Mouse (Mus musculus): ENCODE results near the gene Lztr1. TPM values are rescaled to one million over a fixed set of nuclear protein-coding genes. Genes with fewer than 3 reads are reported as not detected.

Gene Lztr1
- 46.1 and 46.6 TPM in 2 replicates for polyA plus RNA-seq (2011; ENCODE audit: insufficient read depth, insufficient read length, low read depth, missing spikeins)

- no peaks in the 10 kb centered on the region for H3K4me1 ChIP-seq (ENCODE audit: control insufficient read depth, insufficient read depth, low read length)
- no peak for TF ChIP-seq CTCF (IDR thresholded peaks at IDR 0.05; ENCODE audit: low read depth, low read length)
- no peak for TF ChIP-seq EP300 (IDR thresholded peaks at IDR 0.05; ENCODE audit: insufficient read depth, low read depth, low read length)
- no peak for TF ChIP-seq POLR2A (IDR thresholded peaks at IDR 0.05; ENCODE audit: insufficient read depth, low read length)
- H3K27me3 ChIP-seq (ENCODE audit: control insufficient read depth, insufficient read depth, low read length, poor library complexity, severe bottlenecking), result no peaks in the 10 kb centered on the region
- H3K36me3 ChIP-seq (ENCODE audit: control insufficient read depth, insufficient read depth, low read length, poor library complexity, severe bottlenecking), result no peaks in the 10 kb centered on the region
- peak within 1 kb of the TSS; percentile 96 for H3K4me3 ChIP-seq (ENCODE audit: low read depth, low read length)
- H3K9me3 ChIP-seq (replicated peaks; ENCODE audit: control insufficient read depth, insufficient read depth, low read length, poor library complexity, severe bottlenecking), result no peaks in the 10 kb centered on the region
- H3K9ac ChIP-seq (ENCODE audit: low read depth, poor library complexity, severe bottlenecking), result peak within 1 kb of the TSS; percentile 62
- peak within 1 kb of the TSS; percentile 76 for H3K27ac ChIP-seq (ENCODE audit: insufficient read depth, low read length)
Measured at GRCm38 (mm10) chr16:17508546-17509239, at the start of gene Lztr1. Gene Lztr1 (plus strand): TSS chr16:17508688.

- TF ChIP-seq CTCF (IDR thresholded peaks at IDR 0.05; ENCODE audit: low read depth, low read length) (no peak), EP300 (IDR thresholded peaks at IDR 0.05; ENCODE audit: insufficient read depth, low read depth, low read length) (no peak), POLR2A (IDR thresholded peaks at IDR 0.05; ENCODE audit: insufficient read depth, low read length) (no peak)
- H3K9me3 ChIP-seq (replicated peaks; ENCODE audit: control insufficient read depth, insufficient read depth, low read length, poor library complexity, severe bottlenecking), result no peaks in the 10 kb centered on the region
- H3K4me1 ChIP-seq (ENCODE audit: control insufficient read depth, insufficient read depth, low read length), result no peaks in the 10 kb centered on the region
- H3K27me3 ChIP-seq (ENCODE audit: control insufficient read depth, insufficient read depth, low read length, poor library complexity, severe bottlenecking), result no peaks in the 10 kb centered on the region
- H3K36me3 ChIP-seq (ENCODE audit: control insufficient read depth, insufficient read depth, low read length, poor library complexity, severe bottlenecking), result peaks cover 29% of the 10 kb centered on the region
- no peak overlapping the region for H3K4me3 ChIP-seq (ENCODE audit: low read depth, low read length)
- H3K27ac ChIP-seq (ENCODE audit: insufficient read depth, low read length), result no peak overlapping the region
- no peak overlapping the region for H3K9ac ChIP-seq (ENCODE audit: low read depth, poor library complexity, severe bottlenecking)
Measured at GRCm38 (mm10) chr16:17460254-17460653, 48.2 kb upstream of the Lztr1 start.

- Histone ChIP-seq H3K4me1 (ENCODE audit: control insufficient read depth, insufficient read depth, low read length) (no peaks in the 10 kb centered on the region), H3K9ac (ENCODE audit: low read depth, poor library complexity, severe bottlenecking) (no peak overlapping the region), H3K27ac (ENCODE audit: insufficient read depth, low read length) (no peak overlapping the region), H3K27me3 (ENCODE audit: control insufficient read depth, insufficient read depth, low read length, poor library complexity, severe bottlenecking) (no peaks in the 10 kb centered on the region), H3K36me3 (ENCODE audit: control insufficient read depth, insufficient read depth, low read length, poor library complexity, severe bottlenecking) (peaks cover 24% of the 10 kb centered on the region), H3K4me3 (ENCODE audit: low read depth, low read length) (no peak overlapping the region), H3K9me3 (replicated peaks; ENCODE audit: control insufficient read depth, insufficient read depth, low read length, poor library complexity, severe bottlenecking) (no peaks in the 10 kb centered on the region)
- no peak for TF ChIP-seq POLR2A (IDR thresholded peaks at IDR 0.05; ENCODE audit: insufficient read depth, low read length)
- TF ChIP-seq EP300 (IDR thresholded peaks at IDR 0.05; ENCODE audit: insufficient read depth, low read depth, low read length), result no peak
- TF ChIP-seq CTCF (IDR thresholded peaks at IDR 0.05; ENCODE audit: low read depth, low read length), result no peak
Measured at GRCm38 (mm10) chr16:17461596-17461995, 46.9 kb upstream of the Lztr1 start.

- Histone ChIP-seq H3K27me3 (ENCODE audit: control insufficient read depth, insufficient read depth, low read length, poor library complexity, severe bottlenecking) (no peaks in the 10 kb centered on the region), H3K9me3 (replicated peaks; ENCODE audit: control insufficient read depth, insufficient read depth, low read length, poor library complexity, severe bottlenecking) (no peaks in the 10 kb centered on the region), H3K9ac (ENCODE audit: low read depth, poor library complexity, severe bottlenecking) (no peak overlapping the region), H3K27ac (ENCODE audit: insufficient read depth, low read length) (no peak overlapping the region), H3K4me3 (ENCODE audit: low read depth, low read length) (no peak overlapping the region), H3K4me1 (ENCODE audit: control insufficient read depth, insufficient read depth, low read length) (no peaks in the 10 kb centered on the region), H3K36me3 (ENCODE audit: control insufficient read depth, insufficient read depth, low read length, poor library complexity, severe bottlenecking) (peaks cover 20% of the 10 kb centered on the region)
- TF ChIP-seq POLR2A (IDR thresholded peaks at IDR 0.05; ENCODE audit: insufficient read depth, low read length), result no peak
- no peak for TF ChIP-seq EP300 (IDR thresholded peaks at IDR 0.05; ENCODE audit: insufficient read depth, low read depth, low read length)
- no peak for TF ChIP-seq CTCF (IDR thresholded peaks at IDR 0.05; ENCODE audit: low read depth, low read length)
Measured at GRCm38 (mm10) chr16:17463184-17463583, 45.3 kb upstream of the Lztr1 start.

GRCm38 (mm10) chr16:17466875-17467663, 41.4 kb upstream of the Lztr1 start:
- H3K4me1 ChIP-seq (ENCODE audit: control insufficient read depth, insufficient read depth, low read length), result no peaks in the 10 kb centered on the region
- H3K36me3 ChIP-seq (ENCODE audit: control insufficient read depth, insufficient read depth, low read length, poor library complexity, severe bottlenecking), result peaks cover 32% of the 10 kb centered on the region
- no peak for TF ChIP-seq EP300 (IDR thresholded peaks at IDR 0.05; ENCODE audit: insufficient read depth, low read depth, low read length)
- no peak for TF ChIP-seq POLR2A (IDR thresholded peaks at IDR 0.05; ENCODE audit: insufficient read depth, low read length)
- no peak for TF ChIP-seq CTCF (IDR thresholded peaks at IDR 0.05; ENCODE audit: low read depth, low read length)
- no peaks in the 10 kb centered on the region for H3K9me3 ChIP-seq (replicated peaks; ENCODE audit: control insufficient read depth, insufficient read depth, low read length, poor library complexity, severe bottlenecking)
- no peaks in the 10 kb centered on the region for H3K27me3 ChIP-seq (ENCODE audit: control insufficient read depth, insufficient read depth, low read length, poor library complexity, severe bottlenecking)
- no peak overlapping the region for H3K4me3 ChIP-seq (ENCODE audit: low read depth, low read length)
- no peak overlapping the region for H3K9ac ChIP-seq (ENCODE audit: low read depth, poor library complexity, severe bottlenecking)
- H3K27ac ChIP-seq (ENCODE audit: insufficient read depth, low read length), result no peak overlapping the region

GRCm38 (mm10) chr16:17472498-17472897, 36.0 kb upstream of the Lztr1 start:
- Histone ChIP-seq H3K36me3 (ENCODE audit: control insufficient read depth, insufficient read depth, low read length, poor library complexity, severe bottlenecking) (peaks cover 49% of the 10 kb centered on the region), H3K9ac (ENCODE audit: low read depth, poor library complexity, severe bottlenecking) (no peak overlapping the region), H3K4me1 (ENCODE audit: control insufficient read depth, insufficient read depth, low read length) (no peaks in the 10 kb centered on the region), H3K27ac (ENCODE audit: insufficient read depth, low read length) (no peak overlapping the region), H3K4me3 (ENCODE audit: low read depth, low read length) (no peak overlapping the region), H3K9me3 (replicated peaks; ENCODE audit: control insufficient read depth, insufficient read depth, low read length, poor library complexity, severe bottlenecking) (no peaks in the 10 kb centered on the region), H3K27me3 (ENCODE audit: control insufficient read depth, insufficient read depth, low read length, poor library complexity, severe bottlenecking) (no peaks in the 10 kb centered on the region)
- TF ChIP-seq POLR2A (IDR thresholded peaks at IDR 0.05; ENCODE audit: insufficient read depth, low read length), result no peak
- TF ChIP-seq EP300 (IDR thresholded peaks at IDR 0.05; ENCODE audit: insufficient read depth, low read depth, low read length), result no peak
- no peak for TF ChIP-seq CTCF (IDR thresholded peaks at IDR 0.05; ENCODE audit: low read depth, low read length)

Data from ES-Bruce4 (cell line).